Mouse (Mus musculus) gastrocnemius, adult 8-10 months (tissue): ENCODE data around the gene Aftph. TPM values are rescaled to one million over a fixed set of nuclear protein-coding genes. Genes with fewer than 3 reads are reported as not detected.
A peak's percentile ranks its signal among the peaks of the same experiment; 100 is the strongest.
"Not testable (repeated sequence)": the region's sequence is repeated elsewhere in the genome, so short reads cannot be mapped to it uniquely, and the experiment has no call there.

Experiments used
- DNase-seq, 2 experiments: peaks; one replicate each; pipeline ENCODE4 v3.0.0; 2022; ENCODE audit warnings: low spot score in 2 of 2
- total RNA-seq, 4 experiments: library from RNA; stranded (reverse); gene quantifications; 2 replicates each; pipeline ENCODE4 v1.2.4; 2022

Aftph gene
- total RNA-seq, result 10 to 100 TPM; 18.3 to 25.0 (median 19.0) TPM

GRCm38 (mm10) chr11:20741201-20742100 lies at the start of gene Aftph:
TSS of gene Aftph (minus strand) at chr11:20741589.
- peak; percentile 93 to 94 for DNase-seq

DNA sequence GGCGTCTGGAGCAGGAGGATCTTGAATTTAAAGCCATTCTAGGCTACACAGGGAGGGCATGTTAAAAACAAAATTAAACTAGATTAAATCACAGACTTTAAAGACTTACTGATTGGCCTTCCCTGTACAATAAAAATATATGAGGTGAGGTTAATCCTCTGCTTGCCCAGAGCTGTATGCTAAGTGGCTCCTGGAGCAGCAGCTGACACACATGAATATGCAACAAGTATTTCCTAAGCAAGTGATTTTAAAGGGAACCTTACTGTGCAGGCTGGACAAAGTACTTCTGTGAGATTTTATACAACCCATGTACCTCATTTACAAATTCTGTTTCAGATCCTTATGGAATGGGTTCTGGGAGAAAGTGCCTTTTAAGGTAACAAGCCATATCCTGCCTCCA lies 47.6 kb upstream of the Aftph start:
- DNase-seq, result no peak

GRCm38 (mm10) chr11:20788070-20788469 lies 46.7 kb upstream of the Aftph start:
- DNase-seq, result no peak

DNA sequence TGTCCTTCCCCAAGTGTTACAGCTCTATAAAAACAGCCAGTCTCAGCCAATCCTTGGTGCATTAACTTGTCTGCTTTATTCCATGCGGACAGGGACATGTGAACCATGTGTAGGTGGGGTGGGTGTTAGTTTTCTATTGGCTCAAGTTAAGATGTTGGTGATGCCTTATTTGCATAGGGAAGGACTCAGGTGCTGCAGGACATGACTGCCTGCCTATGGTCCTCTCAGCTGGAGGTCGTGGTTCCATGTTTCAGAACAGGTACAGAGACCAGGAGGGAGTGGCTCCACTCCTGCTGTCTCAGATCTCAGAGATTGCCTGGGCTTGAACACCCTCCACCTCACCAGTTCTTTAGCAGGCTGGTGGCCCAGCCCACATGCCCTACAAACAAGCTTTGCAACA lies 44.8 kb upstream of the Aftph start:
- DNase-seq, result no peak

DNA sequence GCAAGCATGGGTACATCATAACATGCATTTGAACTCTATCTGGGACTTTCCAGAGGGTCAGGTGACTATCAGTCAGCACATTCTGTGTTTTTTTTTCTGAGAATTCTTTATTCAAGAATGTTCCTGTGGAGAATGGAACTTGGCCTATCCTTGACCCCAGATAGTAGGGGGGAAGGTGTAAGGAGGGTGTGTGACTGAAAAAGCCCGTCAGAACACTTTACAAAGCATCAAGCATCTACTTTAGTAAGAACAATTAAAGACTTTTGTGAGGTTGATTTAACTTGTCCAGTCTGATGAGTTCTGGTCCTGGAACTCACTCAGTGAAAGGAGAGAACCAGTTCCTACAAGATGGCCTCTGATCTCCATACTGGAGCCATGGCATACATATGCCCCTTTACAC lies 43.8 kb upstream of the Aftph start:
- no peak for DNase-seq

GRCm38 (mm10) chr11:20784776-20785175 lies 43.4 kb upstream of the Aftph start:
- no peak for DNase-seq

GRCm38 (mm10) chr11:20783467-20783866 lies 42.1 kb upstream of the Aftph start:
- DNase-seq, result no peak

DNA sequence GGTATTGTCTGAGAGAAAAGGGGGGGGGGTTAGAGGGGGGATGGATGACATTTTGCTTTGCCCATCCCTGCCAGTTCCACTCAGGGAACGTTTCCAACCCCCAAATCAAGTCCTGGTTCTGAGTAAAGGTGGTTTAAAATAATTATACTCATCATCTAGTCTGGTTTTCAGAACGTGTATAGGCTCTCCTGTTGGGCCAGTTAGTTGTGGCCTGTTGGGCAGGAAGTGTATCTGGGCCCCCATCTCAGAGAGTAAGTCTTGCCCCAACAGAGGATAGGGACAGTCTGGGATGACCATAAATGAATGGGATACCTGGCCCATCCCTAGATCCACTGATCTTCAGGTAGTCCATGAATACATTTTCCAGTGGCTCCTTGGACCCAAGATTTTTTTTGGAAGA lies 41.2 kb upstream of the Aftph start:
- no peak for DNase-seq

DNA sequence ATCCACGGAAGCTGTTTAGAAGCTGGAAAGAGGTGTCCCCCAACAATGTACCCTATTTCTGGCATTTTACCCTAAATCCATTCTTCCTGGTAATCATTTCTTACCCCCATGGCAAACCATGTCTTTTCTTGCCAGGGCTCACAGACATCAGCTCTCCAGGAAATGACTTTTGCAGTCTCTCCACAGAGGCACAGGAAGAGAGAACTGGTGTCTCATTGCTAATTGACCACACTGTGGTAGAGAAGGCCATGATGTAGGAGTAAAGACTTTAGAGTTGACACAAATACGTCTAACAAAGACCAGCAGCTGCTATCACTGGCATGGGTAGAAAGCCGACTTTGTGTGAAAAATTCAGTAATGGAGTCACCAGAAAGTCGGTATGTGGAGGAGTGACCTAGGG lies 38.9 kb upstream of the Aftph start:
- no peak for DNase-seq

GRCm38 (mm10) chr11:20778861-20779563 lies 37.6 kb upstream of the Aftph start:
- DNase-seq, result no peak

DNA sequence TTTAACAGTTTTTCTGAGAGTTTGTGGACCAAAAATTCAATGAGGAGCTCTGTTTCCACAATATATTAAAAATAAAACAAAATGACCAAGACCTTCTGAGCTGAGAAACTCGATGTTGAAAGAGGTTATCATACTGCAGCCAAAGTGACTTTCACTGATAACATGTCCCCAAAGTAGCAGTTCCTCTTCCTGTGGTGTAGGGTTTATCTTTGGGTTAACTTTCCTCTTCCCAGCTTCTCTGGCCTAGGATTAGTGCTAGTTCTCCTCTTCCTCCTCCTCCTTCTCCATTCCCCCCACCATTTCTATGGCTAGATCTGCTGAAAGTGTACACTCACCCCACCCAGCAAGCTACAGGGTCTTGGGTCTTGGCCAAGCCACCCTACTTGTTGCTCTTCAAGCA lies 36.9 kb upstream of the Aftph start:
- no peak for DNase-seq

GRCm38 (mm10) chr11:20776668-20777067 lies 35.3 kb upstream of the Aftph start:
- DNase-seq, result no peak

- no peak for DNase-seq
Observed at GRCm38 (mm10) chr11:20772642-20773041, 31.3 kb upstream of the Aftph start.

DNA sequence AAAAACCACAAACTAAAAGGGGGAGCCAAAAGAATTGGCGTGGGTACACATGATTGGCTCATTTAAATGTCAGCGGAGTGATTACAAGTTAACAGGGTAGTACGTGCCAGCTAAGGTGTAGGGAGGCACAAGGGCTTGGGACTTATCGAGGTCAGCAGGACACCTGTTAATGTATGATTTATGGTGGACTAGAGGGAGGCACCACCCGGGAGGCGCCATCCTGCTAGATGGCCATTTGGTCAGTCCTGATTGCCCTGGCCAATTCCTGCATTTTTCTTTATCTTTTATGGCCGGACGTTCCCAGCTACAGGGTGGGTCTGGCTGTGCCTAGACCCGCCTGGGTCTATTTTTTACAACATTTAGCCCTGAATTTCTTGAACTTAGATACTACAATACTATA lies 30.4 kb upstream of the Aftph start:
- not testable (repeated sequence) for DNase-seq

- DNase-seq, result not testable (repeated sequence)
Observed at GRCm38 (mm10) chr11:20761984-20762383, 20.6 kb upstream of the Aftph start.

- no peak for DNase-seq
Observed at GRCm38 (mm10) chr11:20750573-20750972, 9.2 kb upstream of the Aftph start.

GRCm38 (mm10) chr11:20743353-20743752 lies 2.0 kb upstream of the Aftph start:
- DNase-seq, result no peak

DNA sequence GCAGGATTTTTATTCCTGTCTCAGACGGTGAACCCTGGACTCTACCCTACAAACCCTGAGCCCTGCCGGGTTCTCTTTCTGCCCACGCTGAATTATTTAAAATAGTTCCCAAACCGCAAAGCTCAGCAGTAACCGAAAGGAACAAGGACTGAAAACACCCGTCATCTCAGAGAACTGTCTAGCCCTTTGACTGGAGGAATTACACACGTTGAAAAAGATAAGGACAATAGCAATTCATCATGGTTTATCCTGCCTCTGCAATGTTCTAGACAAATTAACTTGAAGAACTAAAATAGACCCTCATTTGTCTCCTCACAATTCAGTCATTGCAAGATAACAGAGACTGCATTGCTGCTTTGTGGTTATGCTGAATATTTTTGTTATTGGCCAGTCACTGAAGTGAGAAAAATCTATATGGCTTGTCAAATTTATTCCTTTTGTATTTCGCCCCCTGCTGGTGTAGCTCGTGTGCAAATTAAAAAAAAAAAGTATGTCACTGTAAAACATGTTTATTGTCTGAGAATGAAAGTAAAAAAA lies 1.0 kb upstream of the Aftph start:
- no peak for DNase-seq

DNA sequence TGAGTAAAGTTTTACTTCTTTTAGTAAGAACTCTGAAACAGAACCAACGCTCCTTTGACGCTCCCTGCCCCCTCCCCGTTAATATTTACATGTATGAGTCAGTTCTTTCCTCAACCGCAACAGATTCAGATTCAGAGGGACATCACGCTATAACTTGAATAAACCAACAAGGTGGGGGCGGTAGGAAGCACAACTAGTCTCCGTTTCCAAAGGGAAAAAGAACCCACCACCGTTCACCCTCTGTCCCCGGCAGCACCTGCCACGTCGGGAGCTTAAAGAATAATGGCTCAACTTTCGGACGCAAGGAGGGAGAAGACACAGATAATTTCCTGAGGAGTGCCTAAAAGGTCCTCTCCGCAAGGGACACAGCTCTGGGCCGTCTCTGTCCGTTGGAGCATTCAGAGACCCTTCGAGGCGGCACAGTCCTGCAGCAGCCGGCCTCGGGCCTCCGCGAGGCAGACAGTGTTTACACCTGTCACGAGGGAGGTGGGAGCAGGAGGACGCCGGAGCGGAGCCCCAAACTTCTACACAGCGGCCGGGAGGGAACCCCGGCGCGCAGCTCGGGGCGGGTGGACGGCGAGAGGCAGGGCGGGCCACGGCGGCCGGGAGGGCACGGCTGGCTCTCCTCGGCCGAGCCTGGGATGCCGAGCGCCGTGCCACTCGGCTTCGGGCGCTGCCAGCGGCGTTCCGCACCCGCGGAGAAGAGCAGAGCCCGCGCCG lies 748 bp downstream of the Aftph start:
- DNase-seq, result no peak

- no peak for DNase-seq
Observed at GRCm38 (mm10) chr11:20734066-20734465, 7.3 kb downstream of the Aftph start.

- no peak for DNase-seq
Observed at GRCm38 (mm10) chr11:20733486-20734030, 7.8 kb downstream of the Aftph start.
